Mouse (Mus musculus): ENCODE data around the gene Taf10. TPM values are rescaled to one million over a fixed set of nuclear protein-coding genes. Genes with fewer than 3 reads are reported as not detected.

Gene Taf10
- 173 and 192 TPM in 2 replicates for total RNA-seq (2012; rRNA removed)

DNA sequence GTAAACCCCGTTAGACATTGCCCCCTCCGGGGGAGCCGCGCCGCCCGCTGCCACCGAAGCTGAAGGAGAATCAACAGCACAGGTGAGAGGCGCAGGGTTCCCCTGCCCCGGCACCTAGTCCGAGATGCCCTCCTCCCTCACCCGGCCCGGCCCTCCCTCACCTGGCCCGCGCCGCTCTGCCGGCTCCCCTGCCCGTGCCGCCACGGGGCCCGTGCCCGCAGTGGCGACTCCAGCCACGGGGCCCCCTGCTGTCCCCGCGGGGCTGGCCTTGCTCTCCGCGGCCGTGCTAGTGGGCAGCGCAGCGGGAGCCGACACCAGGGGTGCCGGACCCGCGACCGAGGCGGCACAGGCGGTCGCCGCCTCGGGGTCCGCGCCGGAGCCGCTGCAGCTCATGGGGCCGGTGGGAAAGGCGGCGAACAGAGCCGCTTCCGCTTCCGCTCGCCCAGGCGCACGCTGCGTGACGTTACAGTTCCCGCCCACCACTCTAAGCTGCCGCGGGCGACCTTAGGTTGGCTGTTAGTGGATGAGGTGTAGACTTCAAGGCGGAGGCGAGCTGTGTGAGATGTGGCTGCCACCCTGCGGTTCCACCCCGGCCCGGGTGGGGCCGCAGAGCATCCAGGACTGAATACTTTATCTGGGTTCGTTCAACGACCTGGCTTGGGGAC lies at the start of gene Taf10:
TSS of gene Taf10 (minus strand) at position 436 of the 665 bp plus-strand sequence.
- peak within 1 kb of the TSS; percentile 74 to 80 for H3K4me3 ChIP-seq (ENCODE audit: insufficient read depth in 1 of 2, low read depth in 1 of 2, low read length in 2 of 2, poor library complexity in 1 of 2, severe bottlenecking in 1 of 2)
- in situ Hi-C loops (cut with MboI; ENCODE audit: low sequenced_read_pairs in 2 of 2, unreplicated experiment in 2 of 2): no loop called here

DNA sequence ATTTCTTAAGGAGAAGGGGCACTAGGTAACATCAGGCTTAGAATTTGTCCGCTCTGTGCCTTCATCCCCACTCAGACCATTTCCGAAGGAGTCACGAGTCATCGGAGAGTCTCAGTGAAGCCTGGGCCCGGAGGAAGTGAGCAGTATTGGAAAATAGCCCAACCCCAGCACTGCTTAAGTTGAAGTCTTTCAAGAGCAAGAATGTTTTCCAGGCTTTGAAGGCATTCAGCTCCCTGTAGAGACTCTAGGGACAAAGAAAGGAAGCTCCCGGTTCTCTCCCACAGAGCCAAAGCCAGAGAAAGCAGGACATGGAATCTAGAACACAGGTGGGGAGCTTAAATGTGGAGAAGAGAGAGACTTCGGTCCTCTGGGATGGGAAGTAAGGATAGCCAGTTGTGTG lies 49.5 kb upstream of the Taf10 start:
- in situ Hi-C loops (cut with MboI; ENCODE audit: low sequenced_read_pairs in 2 of 2, unreplicated experiment in 2 of 2): no loop called here

More for the DNA sequence above, at the start of gene Taf10:
- no peak for TF ChIP-seq MAFK (IDR thresholded peaks at IDR 0.05; ENCODE audit: insufficient read depth, low read depth, low read length)
- no peak for TF ChIP-seq ZNF384 (IDR thresholded peaks at IDR 0.05; ENCODE audit: low read depth, low read length)
- TF ChIP-seq HCFC1 (IDR thresholded peaks at IDR 0.05; ENCODE audit: borderline replicate concordance, insufficient read depth, low read length): 0 out of 2 replicates have a peak, but pooled peaks have one; percentile 19
- no peak for TF ChIP-seq CHD2 (IDR thresholded peaks at IDR 0.05; ENCODE audit: low read depth, low read length)
- TF ChIP-seq ZC3H11A (IDR thresholded peaks at IDR 0.05; ENCODE audit: borderline replicate concordance, low read depth, low read length): no peak
- H3K9me3 ChIP-seq (ENCODE audit: control insufficient read depth, insufficient read depth, low read depth, low read length): no peaks in the 10 kb centered on the region
- DNase-seq (ENCODE audit: low read depth, low spot score): peak; percentile 79
- peaks cover 2% of the 10 kb centered on the region in 2 experiments; a peak in 1 of 4 replicates for H3K4me1 ChIP-seq (ENCODE audit: control insufficient read depth in 2 of 2, insufficient read depth in 2 of 2, low read length in 2 of 2, poor library complexity in 1 of 2)
- 0 out of 2 replicates have a peak within 1 kb of the TSS, but pooled peaks have one; percentile 4 for H3K27ac ChIP-seq (ENCODE audit: insufficient read depth, low read depth, low read length, poor library complexity, severe bottlenecking)
- H3K9ac ChIP-seq (ENCODE audit: insufficient read depth, low read depth, low read length, poor library complexity, severe bottlenecking): peak within 1 kb of the TSS; percentile 84
- peaks cover 36% of the 10 kb centered on the region for H3K36me3 ChIP-seq (ENCODE audit: control insufficient read depth, insufficient read depth, low read length, poor library complexity, severe bottlenecking)

DNA sequence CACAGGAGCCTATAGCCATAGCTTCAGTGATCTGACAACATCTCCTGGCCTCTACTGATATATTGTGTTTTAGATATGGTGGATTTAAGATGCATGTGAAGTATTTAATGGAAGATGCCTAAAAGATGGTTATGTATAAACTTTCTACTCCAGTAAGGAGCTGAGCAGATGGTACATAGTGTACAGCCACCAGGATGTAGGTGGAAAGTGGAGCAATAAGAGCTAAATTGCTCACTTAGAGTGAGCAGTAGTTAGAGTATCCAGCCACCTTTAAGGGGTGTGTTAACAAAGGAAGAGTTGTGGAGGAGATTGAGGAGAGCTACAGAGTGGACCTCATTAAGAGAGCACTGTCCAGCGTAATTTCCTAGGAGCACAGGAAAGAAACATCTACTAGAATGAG lies 47.0 kb upstream of the Taf10 start:
- Histone ChIP-seq H3K9me3 (ENCODE audit: control insufficient read depth, insufficient read depth, low read depth, low read length) (no peaks in the 10 kb centered on the region), H3K36me3 (ENCODE audit: control insufficient read depth, insufficient read depth, low read length, poor library complexity, severe bottlenecking) (no peaks in the 10 kb centered on the region), H3K4me1 (ENCODE audit: control insufficient read depth in 2 of 2, insufficient read depth in 2 of 2, low read length in 2 of 2, poor library complexity in 1 of 2) (0 out of 4 replicates have a peak, but pooled peaks cover 1 to 2% of the 10 kb centered on the region in 2 experiments), H3K27ac (ENCODE audit: insufficient read depth, low read depth, low read length, poor library complexity, severe bottlenecking) (no peak overlapping the region), H3K9ac (ENCODE audit: insufficient read depth, low read depth, low read length, poor library complexity, severe bottlenecking) (no peak overlapping the region), H3K4me3 (ENCODE audit: insufficient read depth in 1 of 2, low read depth in 1 of 2, low read length in 2 of 2, poor library complexity in 1 of 2, severe bottlenecking in 1 of 2) (no peak overlapping the region)
- in situ Hi-C loops (cut with MboI; ENCODE audit: low sequenced_read_pairs in 2 of 2, unreplicated experiment in 2 of 2): no loop called here
- no peak for TF ChIP-seq MAFK (IDR thresholded peaks at IDR 0.05; ENCODE audit: insufficient read depth, low read depth, low read length)
- TF ChIP-seq ZNF384 (IDR thresholded peaks at IDR 0.05; ENCODE audit: low read depth, low read length): no peak
- TF ChIP-seq CHD2 (IDR thresholded peaks at IDR 0.05; ENCODE audit: low read depth, low read length): no peak
- no peak for TF ChIP-seq ZC3H11A (IDR thresholded peaks at IDR 0.05; ENCODE audit: borderline replicate concordance, low read depth, low read length)
- no peak for TF ChIP-seq HCFC1 (IDR thresholded peaks at IDR 0.05; ENCODE audit: borderline replicate concordance, insufficient read depth, low read length)
- no peak for DNase-seq (ENCODE audit: low read depth, low spot score)

More for the DNA sequence above, 49.5 kb upstream of the Taf10 start:
- Histone ChIP-seq H3K4me1 (ENCODE audit: control insufficient read depth in 2 of 2, insufficient read depth in 2 of 2, low read length in 2 of 2, poor library complexity in 1 of 2) (no peaks in the 10 kb centered on the region), H3K27ac (ENCODE audit: insufficient read depth, low read depth, low read length, poor library complexity, severe bottlenecking) (no peak overlapping the region), H3K9ac (ENCODE audit: insufficient read depth, low read depth, low read length, poor library complexity, severe bottlenecking) (no peak overlapping the region), H3K36me3 (ENCODE audit: control insufficient read depth, insufficient read depth, low read length, poor library complexity, severe bottlenecking) (no peaks in the 10 kb centered on the region), H3K9me3 (ENCODE audit: control insufficient read depth, insufficient read depth, low read depth, low read length) (no peaks in the 10 kb centered on the region), H3K4me3 (ENCODE audit: insufficient read depth in 1 of 2, low read depth in 1 of 2, low read length in 2 of 2, poor library complexity in 1 of 2, severe bottlenecking in 1 of 2) (no peak overlapping the region)
- DNase-seq (ENCODE audit: low read depth, low spot score): no peak
- TF ChIP-seq CHD2 (IDR thresholded peaks at IDR 0.05; ENCODE audit: low read depth, low read length): no peak
- TF ChIP-seq HCFC1 (IDR thresholded peaks at IDR 0.05; ENCODE audit: borderline replicate concordance, insufficient read depth, low read length): no peak
- TF ChIP-seq MAFK (IDR thresholded peaks at IDR 0.05; ENCODE audit: insufficient read depth, low read depth, low read length): no peak
- TF ChIP-seq ZNF384 (IDR thresholded peaks at IDR 0.05; ENCODE audit: low read depth, low read length): no peak
- TF ChIP-seq ZC3H11A (IDR thresholded peaks at IDR 0.05; ENCODE audit: borderline replicate concordance, low read depth, low read length): no peak

DNA sequence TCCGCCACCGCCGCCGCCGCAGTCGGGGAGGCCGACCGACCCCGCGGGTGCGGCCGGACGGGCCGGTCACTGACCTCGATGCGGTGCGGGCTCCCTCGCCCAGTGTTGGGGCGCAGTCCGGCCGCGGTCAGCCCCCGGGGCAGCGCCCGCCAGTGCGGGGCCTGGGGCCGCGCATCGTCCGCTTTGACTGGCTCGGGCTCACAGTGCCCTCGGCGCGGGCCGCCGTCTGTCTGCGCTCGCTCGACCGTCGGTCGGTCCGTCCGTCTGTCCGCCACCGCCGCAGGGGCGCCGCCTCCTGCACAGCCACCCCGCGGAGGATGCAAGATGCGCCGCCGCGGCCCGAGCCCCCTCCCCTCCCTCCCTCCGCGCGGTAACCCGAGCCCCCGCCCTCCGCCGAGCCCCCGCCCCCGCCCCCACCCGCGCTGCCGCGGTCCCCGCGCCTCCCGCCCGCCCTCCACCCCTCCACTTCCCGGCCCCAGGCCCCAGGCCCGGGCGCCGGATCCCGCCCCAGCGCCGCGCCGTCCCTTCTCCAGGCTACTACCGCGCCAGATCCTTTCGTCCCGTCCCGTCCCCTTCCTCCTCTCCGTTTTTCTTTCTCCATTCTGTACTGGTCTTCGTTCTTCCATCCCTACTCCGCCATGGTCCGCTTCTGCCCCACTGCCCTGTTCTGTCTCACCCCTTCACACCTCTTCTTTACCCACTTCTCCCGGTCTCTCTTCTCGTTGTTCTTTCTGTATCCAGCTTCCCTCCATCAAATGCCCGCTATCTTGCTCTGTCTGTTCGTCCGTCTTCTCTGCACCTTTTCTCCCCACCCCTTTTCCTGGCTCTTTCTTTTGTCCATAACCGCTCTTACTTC lies 43.4 kb upstream of the Taf10 start, which contains the start of gene Dchs1:
TSS of gene Dchs1 (minus strand) at position 370 of the 856 bp plus-strand sequence.
- no peak for TF ChIP-seq ZNF384 (IDR thresholded peaks at IDR 0.05; ENCODE audit: low read depth, low read length)
- no peak for TF ChIP-seq CHD2 (IDR thresholded peaks at IDR 0.05; ENCODE audit: low read depth, low read length)
- no peak for TF ChIP-seq HCFC1 (IDR thresholded peaks at IDR 0.05; ENCODE audit: borderline replicate concordance, insufficient read depth, low read length)
- TF ChIP-seq MAFK (IDR thresholded peaks at IDR 0.05; ENCODE audit: insufficient read depth, low read depth, low read length): no peak
- TF ChIP-seq ZC3H11A (IDR thresholded peaks at IDR 0.05; ENCODE audit: borderline replicate concordance, low read depth, low read length): no peak
- Histone ChIP-seq H3K27ac (ENCODE audit: insufficient read depth, low read depth, low read length, poor library complexity, severe bottlenecking) (no peak within 1 kb of the TSS), H3K9ac (ENCODE audit: insufficient read depth, low read depth, low read length, poor library complexity, severe bottlenecking) (peak within 1 kb of the TSS; percentile 21; the same call in 1 of the 2 replicates), H3K9me3 (ENCODE audit: control insufficient read depth, insufficient read depth, low read depth, low read length) (no peaks in the 10 kb centered on the region), H3K4me1 (ENCODE audit: control insufficient read depth in 2 of 2, insufficient read depth in 2 of 2, low read length in 2 of 2, poor library complexity in 1 of 2) (0 out of 4 replicates have a peak, but pooled peaks cover 1 to 2% of the 10 kb centered on the region in 2 experiments), H3K4me3 (ENCODE audit: insufficient read depth in 1 of 2, low read depth in 1 of 2, low read length in 2 of 2, poor library complexity in 1 of 2, severe bottlenecking in 1 of 2) (peak within 1 kb of the TSS; percentile 59 to 63), H3K36me3 (ENCODE audit: control insufficient read depth, insufficient read depth, low read length, poor library complexity, severe bottlenecking) (no peaks in the 10 kb centered on the region)
- in situ Hi-C loops (cut with MboI; ENCODE audit: low sequenced_read_pairs in 2 of 2, unreplicated experiment in 2 of 2): no loop called here
- DNase-seq (ENCODE audit: low read depth, low spot score): no peak

Measured in ES-E14 (cell line).